19 mouse cellular contexts compared by ENCODE assay signal in the genomic region with DNA sequence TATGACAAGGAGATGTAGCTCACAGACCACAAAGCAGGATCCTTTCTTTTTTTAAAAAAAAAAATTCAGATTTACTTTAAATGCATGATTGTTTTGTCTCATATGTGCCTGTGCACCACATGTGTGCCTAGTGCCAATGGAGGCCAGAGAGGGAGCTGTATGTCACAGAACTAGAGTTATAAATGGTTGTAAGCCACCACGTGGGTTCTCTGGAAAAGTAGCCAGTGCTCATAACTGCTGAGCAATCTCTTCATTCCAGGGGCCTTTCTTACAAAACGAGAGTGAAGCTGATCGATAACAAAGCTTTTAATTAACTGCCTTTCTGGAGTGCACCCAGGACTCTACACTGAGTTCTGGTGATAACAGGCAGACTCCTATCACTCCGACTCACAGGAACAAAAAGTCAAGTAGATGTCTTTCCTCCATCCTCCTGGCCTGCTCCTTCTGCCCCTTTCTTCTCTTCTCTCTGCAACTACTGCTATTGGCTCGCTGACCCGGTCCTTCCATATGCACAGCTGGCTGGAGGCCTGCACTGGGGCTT. TPM values are rescaled to one million over a fixed set of nuclear protein-coding genes. Genes with fewer than 3 reads are reported as not detected.
"Had no signal": no experiment of that assay in that cellular context is flagged by ENCODE, and none has a peak within 500 bp of the region (broad histone marks: within the 10 kb centered on the region; RNA-seq: fewer than 3 reads in every experiment).

No protein-coding gene starts in this region.

RNA-seq across cellular contexts. Expression of a gene that starts 10.1 kb away (rescaled TPM):
- total RNA-seq: gastrocnemius, adult 2 months; gastrocnemius, postnatal 25 days; heart, adult 18-20 months; heart, postnatal 10 days; heart, postnatal 25 days; layer of hippocampus, postnatal 10 days; layer of hippocampus, postnatal 25 days; left cerebral cortex, adult 2 months; left cerebral cortex, postnatal 14 days; left cerebral cortex, postnatal 36 days had no signal
- polyA plus RNA-seq: frontal cortex, adult 2 months; heart, embryonic 12.5 days; heart, embryonic 14.5 days; hindbrain, embryonic 10.5 days; hindbrain, embryonic 16.5 days; kidney, embryonic 14.5 days; kidney, embryonic 16.5 days; limb, embryonic 12.5 days had no signal

RNA-seq across cellular contexts. Expression of a gene that starts 25.5 kb away (rescaled TPM):
- total RNA-seq: granulocyte monocyte progenitor cell, adult 5-6 weeks had no signal
